Comparison of ENCODE assay signal across 18 mouse cellular contexts in genomic region chr10:93908540-93908939, GRCm38 (mm10).
"Had no signal": no experiment of that assay in that cellular context is flagged by ENCODE, and none has a peak within 500 bp of the region (broad histone marks: within the 10 kb centered on the region; RNA-seq: fewer than 3 reads in every experiment).

No protein-coding gene starts in this region.

- ATAC-seq: midbrain, embryonic 15.5 days had no signal

- H3K36me3 ChIP-seq: kidney, embryonic 15.5 days; liver, embryonic 13.5 days; midbrain, embryonic 12.5 days; midbrain, embryonic 15.5 days; neural tube, embryonic 12.5 days; neural tube, embryonic 15.5 days had no signal

- H3K27me3 ChIP-seq: kidney, embryonic 15.5 days; liver, embryonic 13.5 days; midbrain, embryonic 12.5 days; midbrain, embryonic 15.5 days; neural tube, embryonic 12.5 days; neural tube, embryonic 15.5 days had no signal

- H3K4me3 ChIP-seq: kidney, embryonic 15.5 days; left cerebral cortex, adult 2 months; liver, embryonic 13.5 days; midbrain, embryonic 12.5 days; midbrain, embryonic 15.5 days; neural tube, embryonic 12.5 days; neural tube, embryonic 15.5 days had no signal

- H3K27ac ChIP-seq: kidney, embryonic 15.5 days; left cerebral cortex, adult 2 months; liver, embryonic 13.5 days; macrophage; midbrain, embryonic 12.5 days; midbrain, embryonic 15.5 days; neural tube, embryonic 12.5 days; neural tube, embryonic 15.5 days; stomach, postnatal 0 days had no signal

- H3K9ac ChIP-seq: kidney, embryonic 15.5 days; liver, embryonic 13.5 days; midbrain, embryonic 12.5 days; midbrain, embryonic 15.5 days; neural tube, embryonic 12.5 days; neural tube, embryonic 15.5 days had no signal

- DNase-seq: kidney, adult 2 months; kidney, postnatal 10 days; kidney, postnatal 36 days; layer of hippocampus, postnatal 36 days; liver, embryonic 13.5 days; lung, adult 2 months; right cerebral cortex, adult 18-20 months; right cerebral cortex, postnatal 14 days; right cerebral cortex, postnatal 4 days; thymus, postnatal 36 days had no signal

- H3K9me3 ChIP-seq: kidney, embryonic 15.5 days; liver, embryonic 13.5 days; midbrain, embryonic 12.5 days; midbrain, embryonic 15.5 days; neural tube, embryonic 12.5 days; neural tube, embryonic 15.5 days had no signal

- H3K4me2 ChIP-seq: kidney, embryonic 15.5 days; liver, embryonic 13.5 days; midbrain, embryonic 12.5 days; midbrain, embryonic 15.5 days; neural tube, embryonic 12.5 days; neural tube, embryonic 15.5 days had no signal

- H3K4me1 ChIP-seq: midbrain, embryonic 12.5 days; midbrain, embryonic 15.5 days; neural tube, embryonic 12.5 days; neural tube, embryonic 15.5 days had no signal
